Mouse (Mus musculus) right cerebral cortex, postnatal 14 days (tissue): Measurements from ENCODE around the gene Bin2.

ENCODE experiments used
- DNase-seq: peaks from one replicate; pipeline ENCODE4 v3.0.0; 2022

The Bin2 gene

GRCm38 (mm10) chr15:100681770-100682169 is 12.4 kb upstream of the Bin2 start:
- DNase-seq = no peak

GRCm38 (mm10) chr15:100680381-100680780 is 11.0 kb upstream of the Bin2 start:
- DNase-seq = no peak

- no peak for DNase-seq
Observed at GRCm38 (mm10) chr15:100679005-100679404, 9.7 kb upstream of the Bin2 start.

GRCm38 (mm10) chr15:100678581-100678980 is 9.2 kb upstream of the Bin2 start:
- DNase-seq = no peak

GRCm38 (mm10) chr15:100677675-100678074 is 8.3 kb upstream of the Bin2 start:
- DNase-seq = no peak

- no peak for DNase-seq
Observed at GRCm38 (mm10) chr15:100676521-100676920, 7.2 kb upstream of the Bin2 start.

- no peak for DNase-seq
Observed at GRCm38 (mm10) chr15:100675486-100675885, 6.1 kb upstream of the Bin2 start.

- DNase-seq = no peak
Observed at GRCm38 (mm10) chr15:100674566-100674965, 5.2 kb upstream of the Bin2 start.

GRCm38 (mm10) chr15:100673585-100674391 is 4.4 kb upstream of the Bin2 start:
- DNase-seq = no peak

- no peak for DNase-seq
Observed at GRCm38 (mm10) chr15:100670833-100671232, 1.5 kb upstream of the Bin2 start.

- DNase-seq = no peak
Observed at GRCm38 (mm10) chr15:100670004-100670403, 651 bp upstream of the Bin2 start.

- no peak for DNase-seq
Observed at GRCm38 (mm10) chr15:100667871-100668545, 1.3 kb downstream of the Bin2 start.

GRCm38 (mm10) chr15:100667420-100667819 is 1.9 kb downstream of the Bin2 start:
- DNase-seq = no peak

GRCm38 (mm10) chr15:100666851-100667250 is 2.5 kb downstream of the Bin2 start:
- DNase-seq = no peak

GRCm38 (mm10) chr15:100666219-100666696 is 3.1 kb downstream of the Bin2 start:
- no peak for DNase-seq

- no peak for DNase-seq
Observed at GRCm38 (mm10) chr15:100665411-100666218, 3.7 kb downstream of the Bin2 start.

GRCm38 (mm10) chr15:100664813-100665274 is 4.5 kb downstream of the Bin2 start:
- DNase-seq = no peak

GRCm38 (mm10) chr15:100660805-100661204 is 8.5 kb downstream of the Bin2 start:
- DNase-seq = no peak

- no peak for DNase-seq
Observed at GRCm38 (mm10) chr15:100660306-100660705, 9.0 kb downstream of the Bin2 start.

GRCm38 (mm10) chr15:100655201-100655600 is 14.2 kb downstream of the Bin2 start:
- no peak for DNase-seq

GRCm38 (mm10) chr15:100654271-100654670 is 15.1 kb downstream of the Bin2 start:
- DNase-seq = no peak

GRCm38 (mm10) chr15:100651610-100652009 is 17.7 kb downstream of the Bin2 start:
- no peak for DNase-seq

- DNase-seq = no peak
Observed at GRCm38 (mm10) chr15:100650111-100650510, 19.2 kb downstream of the Bin2 start.
